Mouse (Mus musculus) heart, adult 2 months (tissue): Measurements from ENCODE around the gene Nup188. TPM values are rescaled to one million over a fixed set of nuclear protein-coding genes. Genes with fewer than 3 reads are reported as not detected.

Experiments used
- DNase-seq, 2 experiments: peaks; one replicate each; pipeline ENCODE4 v3.0.0; 2021
- H3K27ac ChIP-seq: fragments of 200-600 bp; 2 replicates; pipeline ENCODE4 v1.8.1; 2022
- H3K27me3 ChIP-seq: fragments of 200-500 bp; 2 replicates; pipeline ENCODE4 v1.6.1; 2012; ENCODE audit warnings: mild to moderate bottlenecking, low read length, inconsistent platforms, mixed read lengths; ENCODE audit not compliant: control insufficient read depth, insufficient read depth
- H3K36me3 ChIP-seq: fragments of 200-500 bp; 2 replicates; pipeline ENCODE4 v1.6.1; 2012; ENCODE audit warnings: low read length, inconsistent platforms; ENCODE audit not compliant: control insufficient read depth, insufficient read depth
- H3K4me1 ChIP-seq: fragments of 200-500 bp; 2 replicates; pipeline ENCODE4 v1.6.1; 2011; ENCODE audit warnings: low read length; ENCODE audit not compliant: control insufficient read depth, insufficient read depth
- H3K4me3 ChIP-seq: fragments of 200-600 bp; 2 replicates; pipeline ENCODE4 v1.8.1; 2022
- H3K79me2 ChIP-seq: fragments of 200-500 bp; replicated peaks from 2 replicates; pipeline ENCODE4 v1.6.1; 2012; ENCODE audit warnings: mild to moderate bottlenecking, inconsistent platforms, low read length, moderate library complexity, mixed read lengths; ENCODE audit not compliant: control insufficient read depth, insufficient read depth
- H3K9ac ChIP-seq: fragments of 200-500 bp; 2 replicates; pipeline ENCODE4 v1.6.1; 2012; ENCODE audit warnings: low read depth, mild to moderate bottlenecking, control low read depth, inconsistent platforms, low read length, mixed read lengths
- CTCF ChIP-seq: fragments of 200-600 bp; IDR thresholded peaks from 2 replicates; pipeline ENCODE4 v1.8.1; 2022; ENCODE audit warnings: antibody characterized with exemption, mild to moderate bottlenecking, moderate library complexity
- EP300 ChIP-seq: fragments of 200-500 bp; IDR thresholded peaks from 2 replicates; pipeline ENCODE4 v1.6.1; 2011; ENCODE audit warnings: low read depth, low read length, control low read depth; ENCODE audit not compliant: insufficient read depth
- POLR2A ChIP-seq: fragments of 200-500 bp; IDR thresholded peaks from 2 replicates; pipeline ENCODE4 v1.6.1; 2011; ENCODE audit warnings: mild to moderate bottlenecking, low read depth, low read length, control low read depth; ENCODE audit not compliant: insufficient read depth
- WGBS: fragments of 180-500 bp; shearing (Covaris S2); methylation state at CpG from one replicate; pipeline ENCODE4 v1.1.7; 2018; 5-methylcytosine and 5-hydroxymethylcytosine counted together
- intact Hi-C: fragments of 180-260 bp; cut with DNase I; formaldehyde crosslinking; loops from one replicate; pipeline ENCODE4 v1.15.1; 2025
- polyA plus RNA-seq: library from polyadenylated mRNA; depleted of rRNA; stranded (reverse); fragments of >200 nt; gene quantifications from 2 replicates; pipeline ENCODE4 v1.2.3, GENCODE M21; 2012
- total RNA-seq, 2 experiments: library from RNA; stranded (reverse); gene quantifications; 2 replicates each; pipeline ENCODE4 v1.2.3; 2021

Gene Nup188
- total and polyA plus RNA-seq, 3 experiments, result 15.3 to 16.9 (median 15.3) TPM

GRCm38 (mm10) chr2:30265767-30266253, 20.4 kb upstream of the Nup188 start, which contains the start of gene Phyhd1:
Gene Phyhd1 (plus strand): TSS chr2:30266203.
- Histone ChIP-seq H3K36me3 (peaks cover 39% of the 10 kb centered on the region), H3K9ac (peak within 1 kb of the TSS; percentile 60), H3K27ac (peak within 1 kb of the TSS; percentile 97), H3K4me3 (peak within 1 kb of the TSS; percentile 31), H3K4me1 (peaks cover 58% of the 10 kb centered on the region), H3K27me3 (no peaks in the 10 kb centered on the region), H3K79me2 (peaks cover 2% of the 10 kb centered on the region; the same call in 1 of the 2 replicates)
- intact Hi-C loops, result loop anchor here (1.0 kb wide), 1 partner anchor 26 kb away; the partner anchor contains the start of gene Gm28035
- TF ChIP-seq EP300 (peak; percentile 96), CTCF (no peak), POLR2A (peak; percentile 68)
- DNase-seq, result peak; percentile 81 to 91
- 5% methylated on average over 5 of the region's 5 CpGs for WGBS

DNA sequence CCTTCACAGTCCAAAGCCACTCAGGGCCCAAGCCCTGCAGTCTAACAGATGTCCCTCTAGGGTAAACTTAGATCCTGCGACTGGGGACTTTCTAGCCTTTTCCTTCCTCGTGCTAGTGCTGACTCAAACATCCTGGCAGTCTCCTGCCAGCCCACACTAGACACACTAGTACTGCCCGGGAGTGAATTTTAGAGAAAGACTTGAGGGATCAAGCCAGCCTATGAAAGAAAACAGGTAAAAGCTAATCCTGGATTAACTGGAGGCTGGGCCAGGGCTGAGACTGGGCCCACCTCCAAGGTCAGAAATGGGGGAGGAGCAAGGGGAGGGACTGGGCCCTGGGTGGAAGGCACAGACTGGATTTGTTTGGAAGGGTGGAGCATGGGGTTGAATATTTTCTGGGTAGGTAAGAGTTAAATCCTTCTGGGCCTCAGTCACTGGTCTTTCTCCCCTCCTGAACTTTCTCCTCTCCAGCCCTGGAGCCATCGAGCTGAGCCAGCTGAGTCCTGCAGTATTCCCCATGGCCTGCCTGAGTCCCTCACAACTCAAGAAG, 19.7 kb upstream of the Nup188 start:
- Histone ChIP-seq H3K27ac (peak overlapping the region; percentile 97), H3K36me3 (peaks cover 35% of the 10 kb centered on the region), H3K4me3 (peak overlapping the region; percentile 31), H3K79me2 (peaks cover 2% of the 10 kb centered on the region; the same call in 1 of the 2 replicates), H3K9ac (peak overlapping the region; percentile 60), H3K27me3 (no peaks in the 10 kb centered on the region), H3K4me1 (peaks cover 57% of the 10 kb centered on the region)
- TF ChIP-seq EP300, result 0 out of 2 replicates have a peak, but pooled peaks have one; percentile 69
- TF ChIP-seq CTCF, result no peak
- TF ChIP-seq POLR2A, result peak; percentile 73
- intact Hi-C loops, result no loop called here
- DNase-seq, result peak; percentile 85 to 88
- WGBS, result 2% methylated on average over 4 of the region's 4 CpGs

- 98% methylated on average over 2 of the region's 2 CpGs for WGBS
- Histone ChIP-seq H3K27me3 (no peaks in the 10 kb centered on the region), H3K36me3 (peaks cover 27% of the 10 kb centered on the region), H3K9ac (peak overlapping the region; percentile 60), H3K4me1 (peaks cover 49% of the 10 kb centered on the region), H3K4me3 (no peak overlapping the region), H3K79me2 (no peaks in the 10 kb centered on the region), H3K27ac (peak overlapping the region; percentile 80)
- DNase-seq, result peak in 1 of 2 experiments; percentile 3
- intact Hi-C loops, result no loop called here
- no peak for TF ChIP-seq POLR2A
- TF ChIP-seq CTCF, result no peak
- no peak for TF ChIP-seq EP300
Measured at GRCm38 (mm10) chr2:30267466-30267865, 18.7 kb upstream of the Nup188 start.

- peak in 1 of 2 experiments; percentile 15 for DNase-seq
- no peak overlapping the region for H3K4me3 ChIP-seq
- TF ChIP-seq CTCF (peak; percentile 20; the same call in 1 of the 2 replicates), EP300 (no peak)
- intact Hi-C loops, result no loop called here
- no peaks in the 10 kb centered on the region for H3K79me2 ChIP-seq
- H3K27ac ChIP-seq, result peak overlapping the region; percentile 80
- H3K36me3 ChIP-seq, result peaks cover 24% of the 10 kb centered on the region
- 29% methylated on average over 4 of the region's 4 CpGs for WGBS
- H3K27me3 ChIP-seq, result no peaks in the 10 kb centered on the region
- H3K4me1 ChIP-seq, result peaks cover 44% of the 10 kb centered on the region
- H3K9ac ChIP-seq, result no peak overlapping the region
Measured at GRCm38 (mm10) chr2:30268371-30268770, 17.8 kb upstream of the Nup188 start.

- no peak overlapping the region for H3K4me3 ChIP-seq
- no peaks in the 10 kb centered on the region for H3K79me2 ChIP-seq
- peaks cover 14% of the 10 kb centered on the region for H3K36me3 ChIP-seq
- peaks cover 38% of the 10 kb centered on the region for H3K4me1 ChIP-seq
- no peak for TF ChIP-seq CTCF
- H3K27ac ChIP-seq, result peak overlapping the region; percentile 80
- H3K9ac ChIP-seq, result peak overlapping the region; percentile 25
- H3K27me3 ChIP-seq, result no peaks in the 10 kb centered on the region
- peak in 1 of 2 experiments; percentile 7 for DNase-seq
- 71% methylated on average over 17 of the region's 17 CpGs for WGBS
- intact Hi-C loops, result no loop called here
Measured at GRCm38 (mm10) chr2:30269241-30269990, 16.8 kb upstream of the Nup188 start.

DNA sequence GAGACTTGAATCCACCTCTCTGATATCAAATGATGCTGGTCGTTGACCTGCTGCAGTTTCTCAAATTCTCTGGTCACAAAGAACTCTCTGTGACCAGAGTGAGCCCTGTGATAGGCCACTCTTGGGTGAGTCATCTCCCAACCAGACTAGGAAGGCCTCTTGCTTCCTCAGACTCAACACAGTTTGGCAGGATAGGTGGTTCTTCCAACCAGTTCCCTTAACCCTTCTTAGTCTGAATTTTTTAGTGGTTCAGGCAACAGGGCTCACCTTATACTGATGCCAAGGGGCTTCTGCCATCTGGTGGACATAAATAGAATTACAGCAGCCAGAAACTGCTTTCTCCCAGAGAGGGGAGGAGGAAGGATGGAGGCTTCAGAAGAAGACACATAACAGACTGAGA, 16.1 kb upstream of the Nup188 start:
- peaks cover 30% of the 10 kb centered on the region for H3K4me1 ChIP-seq

More for the DNA sequence above, 16.1 kb upstream of the Nup188 start:
- Histone ChIP-seq H3K27me3 (no peaks in the 10 kb centered on the region), H3K9ac (peak overlapping the region; percentile 25; the same call in 1 of the 2 replicates), H3K79me2 (no peaks in the 10 kb centered on the region), H3K4me3 (no peak overlapping the region), H3K27ac (peak overlapping the region; percentile 80), H3K36me3 (peaks cover 6% of the 10 kb centered on the region)
- intact Hi-C loops, result loop anchor here (1.0 to 2.0 kb wide), 5 partner anchors 33 to 141 kb away; partner anchors contain the start of genes Endog, Lrrc8a and Spout1
- TF ChIP-seq CTCF (peak; percentile 99; the same call in 1 of the 2 replicates), POLR2A (peak; percentile 72), EP300 (peak; percentile 75; the same call in 1 of the 2 replicates)
- DNase-seq, result peak; percentile 68 to 82
- WGBS, result 0% methylated on average over 1 of the region's 1 CpGs
